Mouse (Mus musculus) forebrain, embryonic 14.5 days (tissue): ENCODE measurements at regions not wholly inside any gene's neighbourhood (a gene's known extent, or its start where the extent isn't known, plus 50 kb on each side); places are given as distances from the start of the nearest gene placed in this dataset.

Source experiments
- ATAC-seq: fragments of 200-750 bp; cut with Nextera tagmentation; 2 replicates; pipeline ENCODE4 v1.8.0; 2017; ENCODE audit warnings: mild to moderate bottlenecking, moderate library complexity
- DNase-seq: peaks from one replicate; pipeline ENCODE4 v3.0.0-alpha.2; 2015; ENCODE audit warnings: low spot score
- H3K27ac ChIP-seq: fragments of 300-500 bp; sonication (generic); 2 replicates; pipeline ENCODE4 v1.5.1; 2014; ENCODE audit warnings: low read depth, mild to moderate bottlenecking, control low read depth, low read length, moderate library complexity
- H3K27me3 ChIP-seq: fragments of 300-500 bp; sonication (generic); replicated peaks from 2 replicates; pipeline ENCODE4 v1.6.1; 2014; ENCODE audit warnings: low read length, control low read depth, mixed read lengths; ENCODE audit not compliant: control insufficient read depth, insufficient read depth
- H3K36me3 ChIP-seq: fragments of 300-500 bp; sonication (generic); 2 replicates; pipeline ENCODE4 v1.6.1; 2014; ENCODE audit warnings: low read length, control low read depth; ENCODE audit not compliant: control insufficient read depth, insufficient read depth
- H3K4me1 ChIP-seq: fragments of 300-500 bp; sonication (generic); 2 replicates; pipeline ENCODE4 v1.6.1; 2014; ENCODE audit warnings: antibody characterized with exemption, low read length, control low read depth; ENCODE audit not compliant: control insufficient read depth, insufficient read depth
- H3K4me2 ChIP-seq: fragments of 300-500 bp; sonication (generic); 2 replicates; pipeline ENCODE4 v1.6.1; 2014; ENCODE audit warnings: mild to moderate bottlenecking, control low read depth, low read length
- H3K4me3 ChIP-seq: fragments of 300-500 bp; sonication (generic); 2 replicates; pipeline ENCODE4 v1.5.1; 2014; ENCODE audit warnings: low read depth, low read length, control low read depth
- H3K9ac ChIP-seq: fragments of 300-500 bp; sonication (generic); 2 replicates; pipeline ENCODE4 v1.6.1; 2014; ENCODE audit warnings: mild to moderate bottlenecking, low read length, control low read depth, moderate library complexity
- H3K9me3 ChIP-seq: fragments of 300-500 bp; sonication (generic); replicated peaks from 2 replicates; pipeline ENCODE4 v1.6.1; 2016; ENCODE audit warnings: low read length, control low read depth, mixed read lengths; ENCODE audit not compliant: control insufficient read depth
- WGBS: fragments of 180-500 bp; shearing (Covaris S2); extraction: QIAGEN DNeasy Blood & Tissue Kit; methylation state at CpG from one replicate; pipeline ENCODE4 v1.1.7; 2014; 5-methylcytosine and 5-hydroxymethylcytosine counted together

DNA sequence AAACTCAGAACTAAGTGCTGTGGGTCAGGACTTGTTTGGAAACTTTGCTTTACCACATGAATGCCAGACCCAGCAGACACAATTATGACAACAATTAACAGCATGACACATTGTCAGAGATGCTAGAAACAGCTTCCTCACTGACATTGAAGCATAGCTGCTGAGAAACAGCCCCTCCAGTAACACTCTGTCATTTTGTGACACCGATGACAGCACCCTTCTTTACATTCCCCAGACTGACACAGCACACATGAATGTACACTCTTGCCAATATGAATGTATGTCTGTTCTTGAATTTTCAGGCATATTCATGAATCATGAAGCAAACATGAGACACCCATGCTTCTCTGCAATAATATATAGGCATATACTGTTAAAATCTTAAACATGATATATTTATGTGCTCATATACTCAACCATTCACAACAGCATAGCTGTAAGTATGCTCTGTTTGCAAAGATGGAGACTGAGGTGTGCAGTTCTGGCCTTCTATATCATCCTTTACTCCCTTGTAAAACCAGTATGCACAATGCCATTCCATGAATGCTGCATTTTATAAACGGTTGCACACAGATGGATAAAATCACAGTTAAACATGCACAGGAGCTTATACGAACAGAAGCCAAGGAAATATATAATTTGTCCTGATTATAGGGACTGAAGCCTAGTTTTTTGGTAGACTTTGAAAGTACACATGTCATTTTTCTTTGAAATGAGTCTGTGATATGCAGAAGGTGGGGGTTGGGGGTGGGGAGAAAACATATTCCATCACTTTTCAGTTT, 942.4 kb upstream of the Hs3st1 start:
- Histone ChIP-seq H3K4me1 (no peaks in the 10 kb centered on the region), H3K4me3 (no peak overlapping the region), H3K9ac (no peak overlapping the region), H3K4me2 (no peak overlapping the region), H3K27ac (no peak overlapping the region), H3K9me3 (no peaks in the 10 kb centered on the region), H3K36me3 (no peaks in the 10 kb centered on the region), H3K27me3 (no peaks in the 10 kb centered on the region)
- peak; percentile 44 for DNase-seq
- ATAC-seq = peak; percentile 75; the same call in 1 of the 2 replicates
- WGBS = 81% methylated on average over 3 of the region's 3 CpGs
